Mouse (Mus musculus): ENCODE measurements at regions not wholly inside any gene's neighbourhood (a gene's known extent, or its start where the extent isn't known, plus 50 kb on each side); places are given as distances from the start of the nearest gene placed in this dataset.

- no peak for DNase-seq (ENCODE audit: low spot score in 2 of 2)
These were observed 82.5 kb upstream of the 4933402D24Rik start for GRCm38 (mm10) chr1:63851476-63852094.

GRCm38 (mm10) chr1:63850262-63850661, 81.2 kb upstream of the 4933402D24Rik start:
- DNase-seq (ENCODE audit: low spot score in 2 of 2), result no peak

- DNase-seq (ENCODE audit: low spot score in 2 of 2), result no peak
These were observed 59.2 kb upstream of the 4933402D24Rik start for GRCm38 (mm10) chr1:63828174-63828844.

- no peak for DNase-seq (ENCODE audit: low spot score in 2 of 2)
These were observed 51.7 kb upstream of the 4933402D24Rik start for GRCm38 (mm10) chr1:63820614-63821270.

- no peak for DNase-seq (ENCODE audit: low spot score in 2 of 2)
These were observed 50.6 kb upstream of the 4933402D24Rik start for GRCm38 (mm10) chr1:63819536-63820254.

Data from thymus, postnatal 10 days (tissue).